Mouse (Mus musculus) liver, adult 10 weeks (tissue): ENCODE results near the gene Unc13d. TPM values are rescaled to one million over a fixed set of nuclear protein-coding genes. Genes with fewer than 3 reads are reported as not detected.

Source experiments
- polyA plus RNA-seq: library from polyadenylated mRNA; stranded (reverse); fragments of 350-450 nt; fragmentation: Illumina TruSeq; extraction: RNeasy Lipid Tissue Mini Kit (QIAGEN cat#74804); gene quantifications from one replicate; pipeline ENCODE4 v1.2.3, GENCODE M21; 2014; ENCODE audit warnings: low read depth, low replicate concordance

Unc13d gene
- not detected for polyA plus RNA-seq

GRCm38 (mm10) chr11:116077446-116078204, at the start of gene Unc13d:
Gene Unc13d, minus strand, starts transcription at chr11:116077961.

DNA sequence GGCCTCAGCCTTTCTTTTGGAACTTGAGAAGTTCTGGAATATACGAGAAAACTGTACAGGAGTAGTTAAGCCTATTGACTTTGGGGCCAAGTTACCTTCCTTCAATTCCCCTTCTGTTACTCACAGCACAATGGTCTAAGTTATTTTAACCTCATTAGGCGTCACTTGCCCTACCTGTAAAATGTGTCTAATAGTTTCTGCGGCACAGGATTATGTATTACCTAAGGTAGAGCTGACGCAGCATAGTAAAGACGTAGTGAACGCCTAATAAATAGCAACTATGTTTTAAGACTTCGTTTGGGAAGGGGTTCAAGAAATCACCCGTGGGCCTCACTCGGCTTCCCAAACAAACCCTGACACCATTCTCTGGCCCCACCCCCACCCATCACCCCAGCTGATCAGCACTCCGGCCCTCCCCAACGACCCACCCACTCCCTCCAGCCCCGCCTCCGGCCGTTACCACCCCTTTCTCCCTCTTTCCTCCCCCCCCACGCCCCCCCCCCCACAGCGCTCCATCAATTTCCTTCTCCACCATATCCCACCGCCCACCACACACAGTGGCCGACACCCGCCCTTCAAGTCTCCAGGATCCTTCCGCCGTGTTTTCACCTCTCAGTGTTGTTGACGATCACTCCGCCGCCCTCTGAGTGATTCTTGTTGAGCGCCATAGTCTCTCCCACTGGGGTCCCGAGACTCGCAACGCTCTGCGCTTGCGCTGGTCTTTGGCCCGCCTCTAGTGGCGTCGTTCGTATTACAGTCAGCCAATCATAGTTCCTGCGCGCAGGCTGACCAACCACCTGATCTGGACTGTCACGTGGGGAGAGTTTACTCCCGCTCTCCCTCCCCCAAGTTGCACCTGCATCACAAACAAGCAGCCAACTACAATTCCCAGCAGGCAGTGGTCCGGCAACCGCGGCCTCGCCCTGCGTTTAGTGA, 8.8 kb upstream of the Unc13d start, which contains the start of gene Wbp2:
Gene Wbp2, minus strand, starts transcription at position 738 of the 936 bp plus-strand sequence.

DNA sequence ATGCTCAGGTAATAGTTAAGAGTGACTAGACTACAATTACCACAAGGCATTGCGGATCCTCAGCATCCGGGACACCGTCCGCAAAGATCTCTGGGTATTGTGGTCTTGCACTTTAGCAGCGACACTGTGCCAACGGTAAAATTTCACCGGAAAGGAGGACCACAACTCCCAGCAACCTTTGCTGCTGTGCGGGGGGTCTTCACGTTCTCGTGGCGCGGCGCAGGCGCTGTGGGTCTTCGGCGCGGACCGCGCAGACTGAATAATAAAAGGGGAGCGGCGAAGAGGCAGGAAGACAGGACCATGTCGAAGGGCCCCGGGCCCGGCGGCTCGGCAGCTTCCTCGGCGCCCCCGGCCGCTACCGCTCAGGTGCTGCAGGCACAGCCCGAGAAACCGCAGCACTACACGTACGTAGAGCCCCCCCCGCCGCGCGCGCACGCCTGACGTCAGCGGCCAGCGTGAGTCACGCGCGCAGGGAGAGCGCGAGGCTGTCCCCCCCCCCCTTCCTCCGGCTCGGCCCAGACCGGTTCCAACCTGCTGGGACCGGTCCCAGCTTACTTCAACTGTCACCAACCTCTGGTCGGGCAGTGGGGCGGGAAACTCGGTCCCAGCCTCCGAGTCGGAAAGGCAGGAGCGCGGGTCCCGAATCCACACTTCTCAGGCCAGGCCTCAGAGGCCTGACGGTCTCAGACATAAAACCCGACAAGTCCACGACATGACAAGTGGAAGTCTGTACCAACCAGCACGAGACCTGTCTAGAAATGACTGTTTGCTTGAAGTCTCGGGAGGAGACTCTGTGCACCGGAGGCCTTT, 47.5 kb downstream of the Unc13d start, which contains the start of gene Unk:
Gene Unk, plus strand, starts transcription at position 235 of the 810 bp plus-strand sequence.

GRCm38 (mm10) chr11:116027756-116028155, 50.0 kb downstream of the Unc13d start, which contains the start of gene H3f3b:
Gene H3f3b, minus strand, starts transcription at chr11:116027962.

GRCm38 (mm10) chr11:116012262-116012947, 65.4 kb downstream of the Unc13d start, which contains the start of gene Galk1:
Gene Galk1, minus strand, starts transcription at chr11:116012719.

Other genes with a start within 250 kb of the Unc13d start
- gene Myo15b, start 219.6 kb downstream of the Unc13d start, polyA plus RNA-seq = not detected
- not detected for gene Smim5, start 178.0 kb downstream of the Unc13d start, polyA plus RNA-seq
- 0.42 TPM for gene Smim6, start 165.9 kb downstream of the Unc13d start, polyA plus RNA-seq
- 6.3 TPM for gene Sap30bp, start 144.7 kb downstream of the Unc13d start, polyA plus RNA-seq
- gene Recql5, start 144.5 kb downstream of the Unc13d start, polyA plus RNA-seq = 1.2 TPM
- not detected for gene Itgb4, start 103.3 kb downstream of the Unc13d start, polyA plus RNA-seq
- 0.66 TPM for gene Galk1, start 65.2 kb downstream of the Unc13d start, polyA plus RNA-seq
- gene H3f3b, start 50.0 kb downstream of the Unc13d start, polyA plus RNA-seq = 281 TPM
- gene Unk, start 47.6 kb downstream of the Unc13d start, polyA plus RNA-seq = 0.69 TPM
- gene Wbp2, start 9.0 kb upstream of the Unc13d start, polyA plus RNA-seq = 15.7 TPM
- 0.34 TPM for gene Trim47, start 49.2 kb upstream of the Unc13d start, polyA plus RNA-seq
- 4.6 TPM for gene Trim65, start 53.2 kb upstream of the Unc13d start, polyA plus RNA-seq
- gene Mrpl38, start 60.9 kb upstream of the Unc13d start, polyA plus RNA-seq = 3.9 TPM
- gene Fbf1, start 90.2 kb upstream of the Unc13d start, polyA plus RNA-seq = 2.4 TPM
- gene Ten1, start 120.9 kb upstream of the Unc13d start, polyA plus RNA-seq = not detected
- 957 TPM for gene Acox1, start 121.1 kb upstream of the Unc13d start, polyA plus RNA-seq
- gene Evpl, start 160.1 kb upstream of the Unc13d start, polyA plus RNA-seq = not detected
- 7.2 TPM for gene Srp68, start 196.3 kb upstream of the Unc13d start, polyA plus RNA-seq
- gene Galr2, start 203.0 kb upstream of the Unc13d start, polyA plus RNA-seq = not detected
- gene Exoc7, start 229.3 kb upstream of the Unc13d start, polyA plus RNA-seq = 7.5 TPM